22 mouse cellular contexts compared by ENCODE assay signal in genomic region chr17:87269454-87269853, GRCm38 (mm10). TPM values are rescaled to one million over a fixed set of nuclear protein-coding genes. Genes with fewer than 3 reads are reported as not detected.
DNase-seq lines count a peak whose midpoint lies in the region; ATAC-seq and TF ChIP-seq lines count a peak whose summit lies in the region.
"Had no signal": no experiment of that assay in that cellular context is flagged by ENCODE, and none has a peak within 500 bp of the region (broad histone marks: within the 10 kb centered on the region; RNA-seq: fewer than 3 reads in every experiment).

No protein-coding gene starts in this region.

- DNase-seq in forebrain, embryonic 14.5 days (ENCODE audit: low spot score) = peak; percentile 74
- peak; percentile 72 for DNase-seq in lung, postnatal 0 days (ENCODE audit: low spot score)
- no peak for DNase-seq in lung, postnatal 14 days
- DNase-seq: adrenal gland, adult 8-10 months; adrenal gland, postnatal 14 days; adrenal gland, postnatal 36 days; B cell, adult 2 months; cerebellum, adult 11-12 months; cerebellum, adult 2 months; cerebellum, adult 9-10 months; cerebellum, postnatal 10 days; cerebellum, postnatal 25 days had no signal

- H3K27ac ChIP-seq in forebrain, embryonic 14.5 days (ENCODE audit: low read depth, low read length) = no peak overlapping the region
- no peak overlapping the region for H3K27ac ChIP-seq in forebrain, embryonic 13.5 days
- no peak overlapping the region for H3K27ac ChIP-seq in forebrain, embryonic 16.5 days (ENCODE audit: low read length)
- no peak overlapping the region for H3K27ac ChIP-seq in forebrain, embryonic 12.5 days
- no peak overlapping the region for H3K27ac ChIP-seq in lung, postnatal 0 days (ENCODE audit: low read length)
- H3K27ac ChIP-seq in intestine, postnatal 0 days (ENCODE audit: low read depth, low read length) = no peak overlapping the region
- H3K27ac ChIP-seq: embryonic facial prominence, embryonic 10.5 days; embryonic facial prominence, embryonic 12.5 days had no signal

- no peaks in the 10 kb centered on the region for H3K9me3 ChIP-seq in forebrain, embryonic 14.5 days (replicated peaks; ENCODE audit: control insufficient read depth, low read length)
- H3K9me3 ChIP-seq in forebrain, embryonic 13.5 days (replicated peaks) = no peaks in the 10 kb centered on the region
- no peaks in the 10 kb centered on the region for H3K9me3 ChIP-seq in forebrain, embryonic 16.5 days (ENCODE audit: control insufficient read depth, low read length)
- H3K9me3 ChIP-seq in forebrain, embryonic 12.5 days = no peaks in the 10 kb centered on the region
- H3K9me3 ChIP-seq in lung, postnatal 0 days (ENCODE audit: low read length) = no peaks in the 10 kb centered on the region
- H3K9me3 ChIP-seq in intestine, postnatal 0 days (ENCODE audit: control insufficient read depth) = no peaks in the 10 kb centered on the region
- H3K9me3 ChIP-seq: embryonic facial prominence, embryonic 10.5 days; G1E had no signal

- ATAC-seq in forebrain, embryonic 14.5 days = peak; percentile 22; the same call in 1 of the 2 replicates
- ATAC-seq in forebrain, embryonic 13.5 days = no peak
- peak; percentile 46; the same call in 1 of the 2 replicates for ATAC-seq in forebrain, embryonic 16.5 days
- no peak for ATAC-seq in forebrain, embryonic 12.5 days (ENCODE audit: low FRiP score)
- no peak for ATAC-seq in lung, postnatal 0 days
- no peak for ATAC-seq in intestine, postnatal 0 days
- ATAC-seq: activated CD4-positive, CD25-positive, alpha-beta regulatory T cell, adult 4 months; CD4-positive, CD25-positive, alpha-beta regulatory T cell, adult 4 months; Patski had no signal

- TF ChIP-seq CTCF in lung, postnatal 0 days (IDR thresholded peaks at IDR 0.05) = no peak
- no peak for TF ChIP-seq CTCF in intestine, postnatal 0 days (IDR thresholded peaks at IDR 0.05; ENCODE audit: low read depth)

- H3K9ac ChIP-seq in forebrain, embryonic 14.5 days (ENCODE audit: low read length) = no peak overlapping the region
- no peak overlapping the region for H3K9ac ChIP-seq in forebrain, embryonic 13.5 days
- no peak overlapping the region for H3K9ac ChIP-seq in forebrain, embryonic 16.5 days (replicated peaks; ENCODE audit: low read depth, low read length)
- no peak overlapping the region for H3K9ac ChIP-seq in forebrain, embryonic 12.5 days
- no peak overlapping the region for H3K9ac ChIP-seq in lung, postnatal 0 days (replicated peaks; ENCODE audit: low read depth)
- H3K9ac ChIP-seq in intestine, postnatal 0 days (ENCODE audit: low read depth, low read length) = no peak overlapping the region
- H3K9ac ChIP-seq: embryonic facial prominence, embryonic 12.5 days had no signal

- H3K27me3 ChIP-seq in forebrain, embryonic 14.5 days (replicated peaks; ENCODE audit: control insufficient read depth, insufficient read depth, low read length) = no peaks in the 10 kb centered on the region
- 0 out of 2 replicates have a peak, but pooled peaks cover 5% of the 10 kb centered on the region for H3K27me3 ChIP-seq in forebrain, embryonic 13.5 days
- peaks cover 3% of the 10 kb centered on the region; the same call in 1 of the 2 replicates for H3K27me3 ChIP-seq in forebrain, embryonic 16.5 days (replicated peaks; ENCODE audit: control insufficient read depth, insufficient read depth, low read length)
- H3K27me3 ChIP-seq in forebrain, embryonic 12.5 days = peaks cover 13% of the 10 kb centered on the region; the same call in 1 of the 2 replicates
- no peaks in the 10 kb centered on the region for H3K27me3 ChIP-seq in lung, postnatal 0 days (replicated peaks; ENCODE audit: insufficient read depth, low read length)
- no peaks in the 10 kb centered on the region for H3K27me3 ChIP-seq in intestine, postnatal 0 days (replicated peaks; ENCODE audit: control insufficient read depth, insufficient read depth, low read length)
- H3K27me3 ChIP-seq: embryonic facial prominence, embryonic 12.5 days; Patski had no signal

- H3K4me2 ChIP-seq in forebrain, embryonic 14.5 days (ENCODE audit: low read length) = no peak overlapping the region
- no peak overlapping the region for H3K4me2 ChIP-seq in forebrain, embryonic 13.5 days
- H3K4me2 ChIP-seq in forebrain, embryonic 16.5 days (ENCODE audit: low read length) = no peak overlapping the region
- H3K4me2 ChIP-seq in forebrain, embryonic 12.5 days = no peak overlapping the region
- H3K4me2 ChIP-seq in lung, postnatal 0 days (replicated peaks; ENCODE audit: low read depth, low read length) = no peak overlapping the region
- no peak overlapping the region for H3K4me2 ChIP-seq in intestine, postnatal 0 days (replicated peaks; ENCODE audit: low read depth)
- H3K4me2 ChIP-seq: embryonic facial prominence, embryonic 12.5 days had no signal

- 51% methylated on average over 6 of the region's 6 CpGs for WGBS in forebrain, embryonic 14.5 days
- 73% methylated on average over 6 of the region's 6 CpGs for WGBS in forebrain, embryonic 13.5 days
- WGBS in forebrain, embryonic 16.5 days = 46% methylated on average over 6 of the region's 6 CpGs
- WGBS in forebrain, embryonic 12.5 days = 78% methylated on average over 6 of the region's 6 CpGs
- 41% methylated on average over 6 of the region's 6 CpGs for WGBS in lung, postnatal 0 days
- 67% methylated on average over 6 of the region's 6 CpGs for WGBS in intestine, postnatal 0 days

- no peak overlapping the region for H3K4me3 ChIP-seq in forebrain, embryonic 14.5 days (ENCODE audit: low read depth, low read length)
- H3K4me3 ChIP-seq in forebrain, embryonic 13.5 days = no peak overlapping the region
- H3K4me3 ChIP-seq in forebrain, embryonic 16.5 days (replicated peaks; ENCODE audit: low read length) = no peak overlapping the region
- H3K4me3 ChIP-seq in forebrain, embryonic 12.5 days (replicated peaks) = no peak overlapping the region
- H3K4me3 ChIP-seq in lung, postnatal 0 days (ENCODE audit: low read depth, low read length) = no peak overlapping the region
- no peak overlapping the region for H3K4me3 ChIP-seq in intestine, postnatal 0 days (ENCODE audit: low read depth, low read length)
- H3K4me3 ChIP-seq: embryonic facial prominence, embryonic 10.5 days; embryonic facial prominence, embryonic 12.5 days had no signal

- TF ChIP-seq EP300 in lung, postnatal 0 days (IDR thresholded peaks at IDR 0.05) = no peak

- H3K4me1 ChIP-seq in forebrain, embryonic 14.5 days (ENCODE audit: control insufficient read depth, insufficient read depth, low read length) = peaks cover 6% of the 10 kb centered on the region
- H3K4me1 ChIP-seq in forebrain, embryonic 13.5 days = peaks cover 10% of the 10 kb centered on the region
- H3K4me1 ChIP-seq in forebrain, embryonic 16.5 days (replicated peaks; ENCODE audit: control insufficient read depth, insufficient read depth, low read length) = peaks cover 11% of the 10 kb centered on the region
- H3K4me1 ChIP-seq in forebrain, embryonic 12.5 days = peaks cover 7% of the 10 kb centered on the region
- peaks cover 3% of the 10 kb centered on the region; the same call in 1 of the 2 replicates for H3K4me1 ChIP-seq in lung, postnatal 0 days (ENCODE audit: insufficient read depth, low read depth, low read length)
- H3K4me1 ChIP-seq in intestine, postnatal 0 days (replicated peaks; ENCODE audit: control insufficient read depth, insufficient read depth, low read length) = peaks cover 3% of the 10 kb centered on the region

- H3K36me3 ChIP-seq in forebrain, embryonic 14.5 days (ENCODE audit: control insufficient read depth, insufficient read depth, low read length) = no peaks in the 10 kb centered on the region
- no peaks in the 10 kb centered on the region for H3K36me3 ChIP-seq in forebrain, embryonic 13.5 days (ENCODE audit: poor library complexity, severe bottlenecking)
- no peaks in the 10 kb centered on the region for H3K36me3 ChIP-seq in forebrain, embryonic 16.5 days (ENCODE audit: control insufficient read depth, insufficient read depth)
- H3K36me3 ChIP-seq in forebrain, embryonic 12.5 days (replicated peaks) = no peaks in the 10 kb centered on the region
- H3K36me3 ChIP-seq in lung, postnatal 0 days (ENCODE audit: insufficient read depth, low read length) = no peaks in the 10 kb centered on the region
- no peaks in the 10 kb centered on the region for H3K36me3 ChIP-seq in intestine, postnatal 0 days (ENCODE audit: control insufficient read depth, insufficient read depth)
- H3K36me3 ChIP-seq: embryonic facial prominence, embryonic 10.5 days; embryonic facial prominence, embryonic 12.5 days had no signal

RNA-seq across cellular contexts. Expression of gene Mcfd2, which starts 3.7 kb away (rescaled TPM):
- 56.1 and 63.4 TPM in 2 replicates for polyA plus RNA-seq in forebrain, embryonic 14.5 days (2014; fragmentation: Nextera tagmentation; extraction: Ambion mirVana)
- 53.1 and 53.5 TPM in 2 replicates for polyA plus RNA-seq in forebrain, embryonic 13.5 days (2015; fragmentation: Nextera tagmentation; extraction: Ambion mirVana)
- 54.1 and 57.0 TPM in 2 replicates for polyA plus RNA-seq in forebrain, embryonic 16.5 days (2015; fragmentation: Nextera tagmentation; extraction: Ambion mirVana)
- polyA plus RNA-seq in forebrain, embryonic 12.5 days (2016; fragmentation: Nextera tagmentation; extraction: Ambion mirVana) = 50.9 and 53.3 TPM in 2 replicates
- polyA plus RNA-seq in lung, postnatal 0 days (2015; fragmentation: Nextera tagmentation; extraction: Ambion mirVana) = 132 and 145 TPM in 2 replicates
- polyA plus RNA-seq in intestine, postnatal 0 days (2015; fragmentation: Nextera tagmentation; extraction: Ambion mirVana) = 220 and 231 TPM in 2 replicates

RNA-seq across cellular contexts. Expression of gene Ttc7, which starts 13.2 kb away (rescaled TPM):
- 4.1 and 4.8 TPM in 2 replicates for polyA plus RNA-seq in forebrain, embryonic 14.5 days (2014; fragmentation: Nextera tagmentation; extraction: Ambion mirVana)
- 3.5 and 5.1 TPM in 2 replicates for polyA plus RNA-seq in forebrain, embryonic 13.5 days (2015; fragmentation: Nextera tagmentation; extraction: Ambion mirVana)
- polyA plus RNA-seq in forebrain, embryonic 16.5 days (2015; fragmentation: Nextera tagmentation; extraction: Ambion mirVana) = 3.1 and 3.4 TPM in 2 replicates
- polyA plus RNA-seq in forebrain, embryonic 12.5 days (2016; fragmentation: Nextera tagmentation; extraction: Ambion mirVana) = 3.5 and 3.8 TPM in 2 replicates
- 14.2 and 16.4 TPM in 2 replicates for polyA plus RNA-seq in lung, postnatal 0 days (2015; fragmentation: Nextera tagmentation; extraction: Ambion mirVana)
- polyA plus RNA-seq in intestine, postnatal 0 days (2015; fragmentation: Nextera tagmentation; extraction: Ambion mirVana) = 61.7 and 69.2 TPM in 2 replicates

Comparison
In these comparisons a context has a peak if more than half of its experiments do, and no peak if none do; other contexts are left out.
1. ATAC-seq: peak in forebrain, embryonic 14.5 days (single experiment) and forebrain, embryonic 16.5 days (single experiment); none in forebrain, embryonic 13.5 days (single experiment), forebrain, embryonic 12.5 days (single experiment), lung, postnatal 0 days (single experiment) and intestine, postnatal 0 days (single experiment).